Mouse (Mus musculus): ENCODE data around the gene Ap3b2.

Ap3b2 gene

GRCm38 (mm10) chr7:81493331-81494021 lies at the start of gene Ap3b2:
Gene Ap3b2, minus strand, starts transcription at chr7:81493925.
- no peak for DNase-seq (ENCODE audit: low read depth, low spot score)

DNA sequence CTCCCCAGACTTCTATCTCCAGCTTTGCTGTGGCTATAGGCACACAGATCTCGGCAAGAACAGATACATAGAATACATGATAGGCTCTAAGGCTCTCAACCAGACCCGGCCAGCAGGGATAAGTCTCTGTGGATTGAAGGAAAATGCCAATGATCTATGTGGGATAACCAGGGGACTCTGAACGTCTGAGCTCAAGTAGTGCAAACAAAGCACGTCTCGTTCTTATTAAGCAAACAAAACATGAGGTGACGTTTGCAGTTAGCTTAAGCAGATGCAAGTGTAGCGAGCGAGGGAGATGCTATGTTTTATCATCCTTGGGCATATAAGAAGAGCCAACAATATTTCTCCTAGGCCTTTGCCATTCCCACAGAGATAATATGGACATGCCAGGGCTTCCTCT lies 49.2 kb upstream of the Ap3b2 start:
- no peak for DNase-seq (ENCODE audit: low read depth, low spot score)

DNA sequence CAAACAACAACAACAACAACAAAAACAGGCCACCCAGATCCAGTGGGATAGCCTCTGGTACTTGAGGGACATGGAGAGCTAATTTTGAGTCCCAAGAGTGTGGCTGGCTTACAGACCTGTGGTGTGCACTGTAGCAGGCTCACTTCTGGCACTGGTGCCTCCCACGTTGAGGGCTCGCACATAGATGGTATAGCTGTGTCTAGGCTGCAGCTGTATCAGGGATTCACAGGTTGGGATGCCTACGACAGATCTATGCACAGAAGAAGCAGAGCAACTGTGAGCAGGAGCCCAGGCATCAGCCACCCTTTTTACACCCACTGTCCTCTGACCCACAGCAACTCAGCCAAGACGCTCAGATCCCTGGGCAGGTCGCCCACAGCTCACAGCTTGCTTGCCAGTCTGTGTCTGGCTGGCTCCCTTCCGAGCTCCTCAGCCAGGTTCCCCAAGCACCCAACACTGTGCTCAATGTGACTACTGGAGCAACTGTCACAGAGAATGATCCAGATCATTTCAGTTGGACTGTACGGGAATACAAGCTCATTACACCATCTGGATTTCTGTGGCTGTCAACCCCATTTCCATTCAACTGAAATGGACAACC lies 48.3 kb upstream of the Ap3b2 start:
- no peak for DNase-seq (ENCODE audit: low read depth, low spot score)

- no peak for DNase-seq (ENCODE audit: low read depth, low spot score)
These were observed 47.3 kb upstream of the Ap3b2 start for GRCm38 (mm10) chr7:81540999-81541398.

- no peak for DNase-seq (ENCODE audit: low read depth, low spot score)
These were observed 45.8 kb upstream of the Ap3b2 start for GRCm38 (mm10) chr7:81539565-81539964.

DNA sequence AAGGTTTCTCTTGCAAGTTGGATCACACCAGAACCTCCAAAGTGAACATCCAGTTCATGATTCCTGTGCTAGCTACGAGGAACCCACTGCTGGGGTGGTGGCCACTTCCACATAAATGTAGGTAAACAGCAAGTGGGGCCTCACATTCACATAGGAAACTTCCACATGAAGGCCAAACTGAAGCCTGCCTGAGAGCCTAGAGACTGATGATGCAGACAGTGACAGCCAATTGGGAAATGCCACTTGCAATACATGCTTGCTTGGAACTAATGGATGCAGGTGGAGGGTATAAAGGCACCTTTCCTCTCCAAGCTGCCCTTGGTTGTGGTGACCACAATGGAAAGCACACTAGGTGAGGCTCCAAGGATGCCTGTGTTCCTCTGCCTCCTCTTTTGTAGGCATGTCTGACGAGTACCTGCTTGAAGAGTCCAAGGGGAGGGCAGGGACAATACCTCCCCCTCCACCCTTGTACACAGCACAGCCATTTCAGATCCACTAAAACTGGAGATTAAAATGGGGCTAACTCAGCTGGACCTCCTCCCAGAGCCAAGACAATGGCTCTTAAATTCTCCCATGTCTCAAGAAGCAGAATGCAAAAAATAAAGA lies 44.4 kb upstream of the Ap3b2 start:
- peak; percentile 28 for DNase-seq (ENCODE audit: low read depth, low spot score)

DNA sequence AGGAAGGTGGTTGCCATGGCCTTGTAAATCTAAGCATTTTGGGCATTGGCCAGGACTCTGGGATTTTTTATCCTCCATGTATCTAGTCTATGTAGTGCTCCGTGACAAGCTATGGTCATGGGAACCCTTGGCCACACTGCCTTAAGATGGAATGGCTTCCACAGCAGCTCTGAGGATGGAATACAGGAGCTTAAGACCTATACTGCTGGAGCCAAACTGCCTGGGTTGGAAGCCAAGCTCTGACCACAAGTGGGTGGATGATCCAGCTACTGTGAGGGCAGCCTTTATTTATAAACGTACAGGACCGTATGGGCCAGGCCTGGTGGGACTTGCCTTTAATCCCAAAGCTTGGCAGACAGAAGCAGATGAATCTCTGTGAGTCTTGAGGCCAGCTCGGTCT lies 42.8 kb upstream of the Ap3b2 start:
- DNase-seq (ENCODE audit: low read depth, low spot score), result no peak

DNA sequence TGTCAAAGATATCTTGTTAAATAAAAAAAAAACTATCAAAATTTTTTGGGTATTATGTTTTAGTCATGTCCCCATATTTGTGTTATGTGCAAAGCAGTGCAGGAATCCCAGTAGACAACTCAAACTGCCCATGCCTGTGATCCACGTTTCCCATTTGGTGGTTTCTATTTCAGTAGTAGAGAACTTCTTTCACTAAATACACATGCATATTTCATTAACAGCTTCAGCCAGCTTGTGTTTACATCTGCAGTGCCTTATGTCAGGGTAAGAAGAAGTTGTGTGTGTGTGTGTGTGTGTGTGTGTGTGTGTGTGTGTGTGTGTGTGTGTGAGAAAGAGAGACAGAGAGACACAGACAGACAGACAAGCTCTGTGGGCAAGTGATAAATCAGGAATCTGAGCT lies 37.7 kb upstream of the Ap3b2 start:
- DNase-seq (ENCODE audit: low read depth, low spot score), result no peak

DNA sequence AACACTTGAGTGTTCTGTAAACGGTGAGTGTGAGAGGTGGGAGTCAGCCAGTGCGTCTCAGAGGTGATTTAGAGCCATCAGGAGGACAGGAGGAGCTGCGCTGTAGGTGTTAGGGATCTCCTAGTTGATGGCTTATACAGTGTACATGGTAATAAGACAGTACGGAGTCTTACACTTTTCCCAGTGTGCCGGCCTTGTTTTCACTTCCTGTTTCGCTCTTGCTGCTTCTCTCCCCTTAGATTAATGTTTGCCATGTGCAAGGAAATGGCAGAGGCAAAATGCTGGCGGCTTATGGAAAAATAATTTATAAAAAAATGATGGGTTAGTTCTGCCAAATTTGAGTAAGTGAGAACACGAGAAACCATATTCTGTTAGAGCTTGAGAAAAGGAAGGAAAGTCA lies 35.2 kb upstream of the Ap3b2 start:
- peak; percentile 35 for DNase-seq (ENCODE audit: low read depth, low spot score)

DNA sequence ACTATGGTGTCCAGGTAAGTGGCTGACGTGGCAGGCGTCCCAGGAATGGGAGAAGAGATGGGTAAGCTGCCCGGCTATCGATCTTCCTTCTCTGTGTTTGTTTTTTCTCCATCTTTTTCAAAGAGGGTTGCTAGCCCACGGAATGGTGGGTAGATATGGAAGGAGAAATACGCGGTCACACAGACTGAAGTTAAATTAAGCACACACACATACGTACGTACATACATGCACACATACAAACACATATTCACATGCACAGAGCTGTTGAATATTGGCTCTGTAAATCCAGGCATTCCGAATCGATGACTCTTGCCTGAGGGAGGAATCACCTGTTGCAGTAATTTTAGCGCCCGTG lies 29.9 kb upstream of the Ap3b2 start:
- DNase-seq (ENCODE audit: low read depth, low spot score), result no peak

DNA sequence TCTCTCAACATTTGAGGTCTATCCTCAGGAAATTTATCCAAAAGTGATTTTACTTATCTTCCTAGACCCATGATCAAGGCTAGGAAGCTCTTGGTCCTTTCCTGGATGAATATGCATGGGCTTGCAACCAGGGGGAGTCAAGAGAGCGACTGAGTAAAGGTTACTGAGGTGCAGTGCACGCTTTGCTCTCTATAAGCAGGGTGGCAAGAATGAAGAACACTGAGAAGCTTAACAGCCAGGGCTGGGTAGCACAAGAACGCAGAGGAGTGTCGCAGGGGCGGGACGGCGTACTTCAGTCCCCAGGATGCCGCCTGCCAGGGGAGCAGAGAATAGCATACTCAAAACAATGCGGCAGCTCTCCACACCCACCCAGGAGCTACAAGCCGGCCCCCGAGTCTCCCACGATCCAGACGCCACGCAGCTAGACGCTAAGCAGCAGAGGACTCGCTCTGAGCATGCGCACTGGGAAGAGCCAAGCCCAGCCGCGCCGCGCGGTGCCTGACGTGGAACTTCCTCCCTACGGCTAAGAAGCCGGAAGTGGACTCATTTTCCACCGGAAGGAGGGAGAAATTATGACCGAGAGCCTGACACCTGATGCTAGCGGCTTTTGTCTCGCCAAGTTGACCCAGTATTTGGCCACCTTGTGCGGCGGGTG lies 29.4 kb upstream of the Ap3b2 start:
- DNase-seq (ENCODE audit: low read depth, low spot score), result peak; percentile 91

DNA sequence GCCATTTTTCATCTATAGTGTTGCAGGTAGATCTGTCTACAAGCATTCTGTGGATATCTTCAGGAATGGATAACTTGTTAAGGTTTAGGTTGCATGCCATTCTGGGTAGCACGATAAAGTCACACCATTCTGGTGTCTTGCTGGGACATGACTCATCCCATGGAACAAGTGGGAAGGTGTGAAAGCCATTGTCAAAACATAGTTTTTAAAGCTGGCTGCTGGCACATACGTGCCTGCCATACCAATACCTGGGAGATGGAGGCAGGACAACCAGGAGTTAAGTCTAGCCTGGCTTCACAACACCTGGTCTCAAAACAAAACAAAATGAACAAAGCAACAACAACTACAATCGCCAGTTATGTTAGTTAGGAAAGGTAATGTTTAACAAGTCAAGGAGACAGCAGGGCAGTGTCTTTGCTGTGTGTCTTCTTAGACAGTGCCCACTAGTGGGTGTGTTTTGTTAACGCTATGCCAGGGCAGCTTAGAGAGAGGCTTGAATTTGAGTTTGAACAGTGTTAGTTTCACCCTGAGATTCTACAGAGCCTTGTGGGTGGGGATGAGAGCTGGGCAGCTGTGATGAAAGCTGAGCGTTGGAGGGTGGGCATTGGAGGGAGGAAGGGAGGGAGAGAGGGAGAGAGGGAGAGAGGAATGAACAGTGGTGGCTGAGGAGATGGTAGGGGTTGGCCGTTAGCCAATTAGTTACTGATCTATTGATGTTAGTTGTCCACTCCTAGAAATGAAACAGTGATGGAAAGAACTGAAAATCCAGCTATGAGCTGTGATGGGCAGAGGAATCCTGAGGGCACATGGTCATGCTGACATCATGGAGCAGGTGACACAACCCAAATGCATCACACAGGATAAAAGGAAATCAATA lies 22.7 kb upstream of the Ap3b2 start:
- DNase-seq (ENCODE audit: low read depth, low spot score), result no peak

- peak; percentile 69 for DNase-seq (ENCODE audit: low read depth, low spot score)
These were observed 21.3 kb upstream of the Ap3b2 start for GRCm38 (mm10) chr7:81514906-81515590.

GRCm38 (mm10) chr7:81501050-81501449 lies 7.3 kb upstream of the Ap3b2 start:
- DNase-seq (ENCODE audit: low read depth, low spot score), result no peak

DNA sequence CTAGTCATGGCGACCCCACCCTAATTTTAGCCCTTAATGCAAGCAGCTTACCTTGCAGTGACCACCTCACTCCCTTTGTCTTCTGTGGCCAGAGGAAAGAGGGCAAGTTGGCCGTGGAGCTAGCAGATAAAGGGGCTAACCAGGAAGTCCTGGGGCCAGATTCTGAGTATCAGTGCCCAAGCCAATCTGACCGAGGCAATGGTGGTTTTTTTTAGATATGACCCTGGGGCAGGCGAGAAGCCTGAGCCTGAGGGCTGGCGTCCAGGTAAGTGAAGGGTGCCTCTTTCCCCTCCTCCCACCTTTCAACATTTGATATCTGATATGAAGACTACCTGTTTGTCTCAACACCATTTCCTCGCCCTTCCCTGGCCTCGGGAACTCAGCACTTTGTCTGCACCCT lies 4.5 kb upstream of the Ap3b2 start, which contains the start of gene BC048679:
Gene BC048679 (minus strand): TSS at position 101 of the 400 bp plus-strand sequence.
- no peak for DNase-seq (ENCODE audit: low read depth, low spot score)

- no peak for DNase-seq (ENCODE audit: low read depth, low spot score)
These were observed 3.4 kb upstream of the Ap3b2 start for GRCm38 (mm10) chr7:81497171-81497570.

GRCm38 (mm10) chr7:81492628-81493027 lies 1.1 kb downstream of the Ap3b2 start:
- no peak for DNase-seq (ENCODE audit: low read depth, low spot score)

GRCm38 (mm10) chr7:81489649-81490048 lies 4.1 kb downstream of the Ap3b2 start:
- DNase-seq (ENCODE audit: low read depth, low spot score), result no peak

DNA sequence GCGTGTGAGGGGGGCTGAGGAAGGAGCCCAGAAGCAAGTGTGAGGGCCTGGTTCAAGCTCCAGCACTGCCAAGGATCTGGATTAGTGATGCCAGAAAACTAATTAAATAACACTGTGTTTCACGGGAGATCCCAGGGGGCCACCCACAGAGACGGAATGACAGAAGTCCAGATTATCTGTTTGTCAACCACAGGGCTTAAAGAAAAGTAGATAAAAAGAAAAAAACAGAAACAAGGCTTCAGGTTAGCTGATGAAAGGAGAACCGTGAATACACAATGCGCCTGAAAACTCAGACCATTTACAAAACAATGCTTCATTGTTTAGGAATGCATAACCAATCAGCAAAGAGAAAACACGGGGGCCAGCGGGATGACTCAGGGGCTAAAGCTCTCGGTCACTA lies 12.9 kb downstream of the Ap3b2 start:
- no peak for DNase-seq (ENCODE audit: low read depth, low spot score)

- DNase-seq (ENCODE audit: low read depth, low spot score), result no peak
These were observed 14.1 kb downstream of the Ap3b2 start for GRCm38 (mm10) chr7:81479531-81480090.

DNA sequence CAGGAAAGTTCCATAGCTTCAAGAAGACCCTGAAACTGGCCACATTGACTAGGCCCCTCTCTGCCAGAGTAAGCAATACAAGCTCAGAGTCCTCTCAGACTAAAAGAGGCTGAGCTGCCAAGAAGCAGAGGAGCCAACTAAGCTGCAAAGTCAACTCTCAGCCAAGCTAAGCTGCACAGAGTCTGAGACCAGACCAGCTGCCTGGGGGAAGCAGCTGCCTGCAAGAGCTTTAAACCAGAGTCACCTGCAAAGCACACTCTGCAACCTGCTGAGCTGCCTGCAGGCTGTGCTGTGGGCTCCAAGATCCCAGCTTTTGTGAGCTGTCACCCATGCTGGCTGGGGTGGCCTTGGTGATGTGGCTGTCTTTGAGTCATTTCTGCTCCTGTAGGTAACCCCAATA lies 15.5 kb downstream of the Ap3b2 start:
- DNase-seq (ENCODE audit: low read depth, low spot score), result peak; percentile 10

Data from A20 (cell line).